In genomic region chr19:60891934-60892547, GRCm38 (mm10) we compare ENCODE assay signal across 8 mouse cellular contexts. TPM values are rescaled to one million over a fixed set of nuclear protein-coding genes. Genes with fewer than 3 reads are reported as not detected.
DNase-seq lines count a peak whose midpoint lies in the region; ATAC-seq and TF ChIP-seq lines count a peak whose summit lies in the region.

No protein-coding gene starts in this region.

- H3K27me3 ChIP-seq in heart, adult 2 months (ENCODE audit: control insufficient read depth, insufficient read depth, low read length) = no peaks in the 10 kb centered on the region
- H3K27me3 ChIP-seq in kidney, adult 2 months (replicated peaks; ENCODE audit: control insufficient read depth, insufficient read depth, low read length) = no peaks in the 10 kb centered on the region
- H3K27me3 ChIP-seq in liver, adult 2 months (ENCODE audit: control insufficient read depth, insufficient read depth, low read length) = no peaks in the 10 kb centered on the region
- no peaks in the 10 kb centered on the region for H3K27me3 ChIP-seq in testis, adult 2 months (ENCODE audit: control insufficient read depth, insufficient read depth, low read length)

- no peak overlapping the region; the same call in 1 of the 2 replicates for H3K9ac ChIP-seq in heart, adult 2 months (ENCODE audit: low read depth, low read length)
- H3K9ac ChIP-seq in liver, adult 2 months (ENCODE audit: low read depth, low read length) = no peak overlapping the region

- intact Hi-C loops in heart, adult 2 months (cut with DNase I) = loop anchor here (2.0 to 5.0 kb wide), 2 partner anchors 57 to 115 kb away; no protein-coding TSS in a partner anchor

- peak; percentile 99 for TF ChIP-seq CTCF in heart, adult 2 months (IDR thresholded peaks at IDR 0.05)
- peak; percentile 82 for TF ChIP-seq CTCF in kidney, adult 2 months (conservative IDR thresholded peaks at IDR 0.05; ENCODE audit: insufficient read depth, insufficient read length, low read depth, low read length)
- peak; percentile 84 for TF ChIP-seq CTCF in liver, adult 2 months (IDR thresholded peaks at IDR 0.05; ENCODE audit: low read depth, low read length)
- peak; percentile 70; the same call in 1 of the 2 replicates for TF ChIP-seq CTCF in testis, adult 2 months (IDR thresholded peaks at IDR 0.05; ENCODE audit: control insufficient read depth, insufficient read depth, insufficient replicate concordance, low read depth, low read length)

- TF ChIP-seq POLR2A in heart, adult 2 months (IDR thresholded peaks at IDR 0.05; ENCODE audit: insufficient read depth, low read depth, low read length) = no peak
- no peak for TF ChIP-seq POLR2A in kidney, adult 2 months (IDR thresholded peaks at IDR 0.05; ENCODE audit: low read depth, low read length)
- TF ChIP-seq POLR2A in liver, adult 2 months (IDR thresholded peaks at IDR 0.05; ENCODE audit: extremely low read depth, insufficient read depth, low read length) = no peak
- no peak for TF ChIP-seq POLR2A in testis, adult 2 months (IDR thresholded peaks at IDR 0.05; ENCODE audit: control insufficient read depth, low read depth, low read length)

- peak; percentile 13 for ATAC-seq in activated CD4-positive, CD25-positive, alpha-beta regulatory T cell, adult 4 months

- 41% methylated on average over 1 of the region's 1 CpGs for WGBS in heart, adult 2 months
- 39% methylated on average over 1 of the region's 1 CpGs for WGBS in kidney, adult 2 months
- WGBS in liver, adult 2 months = 21% methylated on average over 1 of the region's 1 CpGs

- peaks cover 1% of the 10 kb centered on the region; the same call in 1 of the 2 replicates for H3K79me2 ChIP-seq in heart, adult 2 months (replicated peaks; ENCODE audit: control insufficient read depth, insufficient read depth, low read length)
- H3K79me2 ChIP-seq in liver, adult 2 months (ENCODE audit: control insufficient read depth, insufficient read depth, low read length) = no peaks in the 10 kb centered on the region; the same call in 1 of the 2 replicates

- peak; percentile 35; the same call in 1 of the 2 replicates for TF ChIP-seq EP300 in heart, adult 2 months (IDR thresholded peaks at IDR 0.05; ENCODE audit: insufficient read depth, low read depth, low read length)

- DNase-seq in A20 (ENCODE audit: low read depth, low spot score) = peak; percentile 79
- peak; percentile 79 for DNase-seq in embryo, embryonic 10.5 days (ENCODE audit: low spot score)
- DNase-seq in heart, adult 2 months = peak; percentile 67 to 76
- peak; percentile 78 for DNase-seq in kidney, adult 2 months
- peak; percentile 43 for DNase-seq in liver, adult 2 months (ENCODE audit: extremely low read depth, low read depth, low spot score)
- DNase-seq in naive thymus-derived CD4-positive, alpha-beta T cell, adult 2 months (ENCODE audit: low read depth) = peak; percentile 86

- peak overlapping the region; percentile 67 for H3K27ac ChIP-seq in heart, adult 2 months
- H3K27ac ChIP-seq in kidney, adult 2 months (ENCODE audit: insufficient read depth, low read depth, low read length) = no peak overlapping the region
- no peak overlapping the region for H3K27ac ChIP-seq in liver, adult 2 months (replicated peaks; ENCODE audit: insufficient read depth, low read depth, low read length)
- H3K27ac ChIP-seq in testis, adult 2 months (ENCODE audit: control insufficient read depth, insufficient read depth, low read depth, low read length) = no peak overlapping the region

- peaks cover 31% of the 10 kb centered on the region for H3K36me3 ChIP-seq in heart, adult 2 months (ENCODE audit: control insufficient read depth, insufficient read depth, low read length)
- no peaks in the 10 kb centered on the region for H3K36me3 ChIP-seq in kidney, adult 2 months (ENCODE audit: control insufficient read depth, insufficient read depth, low read length)
- no peaks in the 10 kb centered on the region for H3K36me3 ChIP-seq in liver, adult 2 months (ENCODE audit: control insufficient read depth, insufficient read depth, low read length)
- no peaks in the 10 kb centered on the region for H3K36me3 ChIP-seq in testis, adult 2 months (ENCODE audit: control insufficient read depth, insufficient read depth, low read length)

- peak overlapping the region; percentile 53 for H3K4me3 ChIP-seq in heart, adult 2 months
- H3K4me3 ChIP-seq in kidney, adult 2 months (ENCODE audit: insufficient read depth, low read depth, low read length) = no peak overlapping the region
- no peak overlapping the region for H3K4me3 ChIP-seq in liver, adult 2 months (ENCODE audit: insufficient read depth, low read depth, low read length)
- H3K4me3 ChIP-seq in testis, adult 2 months (ENCODE audit: control insufficient read depth, low read depth, low read length) = no peak overlapping the region

- H3K4me1 ChIP-seq in heart, adult 2 months (ENCODE audit: control insufficient read depth, insufficient read depth, low read length) = peaks cover 10% of the 10 kb centered on the region
- peaks cover 6% of the 10 kb centered on the region for H3K4me1 ChIP-seq in kidney, adult 2 months (ENCODE audit: control insufficient read depth, insufficient read depth, low read length)
- H3K4me1 ChIP-seq in liver, adult 2 months (ENCODE audit: control insufficient read depth, insufficient read depth, low read length) = peaks cover 5% of the 10 kb centered on the region
- peaks cover 8% of the 10 kb centered on the region for H3K4me1 ChIP-seq in testis, adult 2 months (ENCODE audit: control insufficient read depth, insufficient read depth, low read length)

RNA-seq across cellular contexts. Expression of gene Grk5, which starts 2.5 kb away (rescaled TPM):
- polyA plus RNA-seq in activated CD4-positive, CD25-positive, alpha-beta regulatory T cell, adult 4 months (2017; shearing (Covaris generic)) = 1 to 10 TPM; 1.5 to 1.7 TPM
- 10 to 100 TPM; 25.1 to 32.4 TPM for total RNA-seq in heart, adult 2 months (2021)
- 4.1 and 9.3 TPM in 2 replicates for polyA plus RNA-seq in heart, adult 2 months (2012; rRNA removed)
- polyA plus RNA-seq in kidney, adult 2 months (2012; rRNA removed) = 2.5 and 2.8 TPM in 2 replicates
- total RNA-seq in liver, adult 2 months (2014; rRNA removed) = 2.2 and 3.0 TPM in 2 replicates
- 0.48 and 0.98 TPM in 2 replicates for polyA plus RNA-seq in liver, adult 2 months (2012; rRNA removed)
- 1.6 and 1.7 TPM in 2 replicates for polyA plus RNA-seq in testis, adult 2 months (2012; rRNA removed)

RNA-seq across cellular contexts. Expression of gene Prdx3, which starts 17.7 kb away (rescaled TPM):
- 100 to 1,000 TPM; 134 to 141 TPM for polyA plus RNA-seq in activated CD4-positive, CD25-positive, alpha-beta regulatory T cell, adult 4 months (2017; shearing (Covaris generic))
- total RNA-seq in heart, adult 2 months (2021) = 100 to 1,000 TPM; 353 to 407 TPM
- 450 and 687 TPM in 2 replicates for polyA plus RNA-seq in heart, adult 2 months (2012; rRNA removed)
- 354 and 364 TPM in 2 replicates for polyA plus RNA-seq in kidney, adult 2 months (2012; rRNA removed)
- total RNA-seq in liver, adult 2 months (2014; rRNA removed) = 191 and 199 TPM in 2 replicates
- 157 and 170 TPM in 2 replicates for polyA plus RNA-seq in liver, adult 2 months (2012; rRNA removed)
- polyA plus RNA-seq in testis, adult 2 months (2012; rRNA removed) = 29.6 and 36.2 TPM in 2 replicates

RNA-seq across cellular contexts. Expression of gene Sfxn4, which starts 30.8 kb away (rescaled TPM):
- 1 to 10 TPM; 2.5 to 2.9 TPM for polyA plus RNA-seq in activated CD4-positive, CD25-positive, alpha-beta regulatory T cell, adult 4 months (2017; shearing (Covaris generic))
- total RNA-seq in heart, adult 2 months (2021) = 1 to 10 TPM; 6.9 to 8.7 TPM
- 2.1 and 5.4 TPM in 2 replicates for polyA plus RNA-seq in heart, adult 2 months (2012; rRNA removed)
- 2.6 and 3.6 TPM in 2 replicates for polyA plus RNA-seq in kidney, adult 2 months (2012; rRNA removed)
- 0.47 and 0.55 TPM in 2 replicates for total RNA-seq in liver, adult 2 months (2014; rRNA removed)
- polyA plus RNA-seq in liver, adult 2 months (2012; rRNA removed) = 0.11 TPM in 1 of 2 replicates, not detected in the other
- 0.49 and 1.1 TPM in 2 replicates for polyA plus RNA-seq in testis, adult 2 months (2012; rRNA removed)
